Mouse (Mus musculus): ENCODE results near the gene Nup107. TPM values are rescaled to one million over a fixed set of nuclear protein-coding genes. Genes with fewer than 3 reads are reported as not detected.

Nup107 gene
- polyA plus RNA-seq, 1 experiment from 2014 or later = 39.1 TPM

DNA sequence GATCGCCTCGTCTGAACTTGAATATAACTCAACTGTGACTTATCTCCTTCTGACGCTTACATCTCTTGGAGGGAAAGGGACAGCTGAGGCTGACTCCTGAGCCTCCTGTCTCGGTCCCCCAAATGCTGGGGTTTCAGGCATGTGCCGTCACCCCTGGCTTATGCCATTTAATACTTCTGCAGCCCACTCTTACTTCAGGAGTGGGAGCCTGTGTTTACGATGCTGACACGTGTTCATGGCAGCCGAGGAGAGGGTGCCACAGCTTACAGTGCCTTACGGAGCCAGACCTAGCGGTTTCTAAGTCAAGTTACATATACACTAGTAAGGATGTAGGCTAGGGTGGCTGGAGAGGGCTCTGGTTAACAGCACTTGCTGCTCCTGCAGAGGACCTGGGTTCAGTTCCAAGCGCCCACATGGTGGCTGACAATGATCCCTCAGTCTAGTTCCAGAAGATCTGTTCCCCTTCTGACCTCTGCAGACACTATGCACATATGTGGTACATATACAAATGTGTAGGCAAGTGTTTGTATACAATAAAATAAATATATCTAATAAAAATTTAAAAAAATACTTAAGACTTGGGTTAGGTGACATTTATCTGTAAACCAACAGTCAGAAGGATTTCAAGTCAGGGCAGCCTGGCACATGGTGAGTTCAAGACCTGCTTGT lies 36.6 kb downstream of the Nup107 start:
- ATAC-seq (ENCODE audit: low FRiP score) = no peak
- H3K27me3 ChIP-seq (ENCODE audit: control insufficient read depth, insufficient read depth, low read length) = no peaks in the 10 kb centered on the region
- H3K4me1 ChIP-seq (replicated peaks; ENCODE audit: control insufficient read depth, insufficient read depth, low read length) = no peaks in the 10 kb centered on the region
- no peaks in the 10 kb centered on the region for H3K9me3 ChIP-seq (ENCODE audit: control insufficient read depth, low read length)
- no peak overlapping the region for H3K4me2 ChIP-seq (replicated peaks)
- no peak overlapping the region for H3K9ac ChIP-seq
- H3K4me3 ChIP-seq (replicated peaks; ENCODE audit: low read length) = no peak overlapping the region
- no peak for DNase-seq (ENCODE audit: low spot score)
- peaks cover 82% of the 10 kb centered on the region for H3K36me3 ChIP-seq (replicated peaks; ENCODE audit: control insufficient read depth, insufficient read depth)
- H3K27ac ChIP-seq = no peak overlapping the region
- WGBS = 95% methylated on average over 11 of the region's 11 CpGs

DNA sequence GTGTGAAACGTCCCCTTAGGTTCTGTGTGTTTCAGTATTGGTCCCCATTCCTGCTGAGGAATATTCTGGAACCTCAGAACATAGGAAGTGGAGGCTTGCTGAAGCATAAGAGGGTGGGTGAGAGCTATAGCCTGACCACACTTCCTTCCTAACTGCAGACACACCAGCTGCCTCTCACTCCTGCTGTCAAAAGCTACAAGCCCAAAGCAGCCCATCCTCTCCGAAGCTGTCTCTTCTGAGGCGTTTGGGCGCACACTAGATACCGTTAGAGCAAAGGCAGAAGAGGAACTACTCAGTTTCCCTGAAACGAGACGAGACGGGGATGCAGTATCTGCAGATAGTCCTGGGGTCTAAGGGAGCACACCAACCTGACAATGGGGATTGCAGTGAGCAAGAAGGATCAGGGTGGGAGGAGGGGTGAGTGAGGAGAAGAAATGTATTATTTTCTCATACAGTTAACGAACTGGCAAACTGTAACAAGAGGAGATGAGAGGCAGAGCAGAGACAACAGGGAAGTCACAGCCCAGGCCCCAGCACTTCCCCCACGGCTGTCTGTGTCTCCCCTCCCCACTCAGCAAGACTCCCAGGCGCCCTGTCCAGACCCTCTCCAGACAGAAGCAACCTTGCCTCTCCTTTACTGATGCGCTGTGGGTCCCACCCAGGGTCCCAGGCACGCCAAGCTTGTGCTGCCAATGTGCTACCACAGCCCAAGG lies 37.3 kb downstream of the Nup107 start:
- DNase-seq (ENCODE audit: low spot score) = no peak
- 90% methylated on average over 13 of the region's 13 CpGs for WGBS
- H3K27ac ChIP-seq = no peak overlapping the region
- no peaks in the 10 kb centered on the region for H3K27me3 ChIP-seq (ENCODE audit: control insufficient read depth, insufficient read depth, low read length)
- no peak overlapping the region for H3K4me2 ChIP-seq (replicated peaks)
- no peaks in the 10 kb centered on the region for H3K9me3 ChIP-seq (ENCODE audit: control insufficient read depth, low read length)
- H3K4me3 ChIP-seq (replicated peaks; ENCODE audit: low read length) = no peak overlapping the region
- no peak overlapping the region for H3K9ac ChIP-seq
- no peaks in the 10 kb centered on the region for H3K4me1 ChIP-seq (replicated peaks; ENCODE audit: control insufficient read depth, insufficient read depth, low read length)
- no peak for ATAC-seq (ENCODE audit: low FRiP score)
- H3K36me3 ChIP-seq (replicated peaks; ENCODE audit: control insufficient read depth, insufficient read depth) = peaks cover 79% of the 10 kb centered on the region

DNA sequence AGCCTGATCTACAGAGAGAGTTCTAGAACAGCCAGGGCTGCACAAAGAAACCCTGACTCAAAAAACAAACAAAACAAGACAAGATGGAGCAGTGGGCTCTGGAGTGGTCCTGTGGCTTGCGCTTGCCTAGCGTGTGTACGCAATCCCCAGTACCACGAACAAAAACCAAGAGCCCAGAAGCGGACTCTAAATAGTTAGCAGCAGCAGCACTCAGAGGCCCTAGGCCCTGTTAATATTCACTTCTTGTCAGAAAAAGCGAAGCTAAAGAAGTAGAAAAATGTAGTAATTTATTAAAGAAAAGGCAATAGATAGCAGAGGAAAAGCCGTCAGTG lies 37.9 kb downstream of the Nup107 start:
- Histone ChIP-seq H3K27me3 (ENCODE audit: control insufficient read depth, insufficient read depth, low read length) (no peaks in the 10 kb centered on the region), H3K9me3 (ENCODE audit: control insufficient read depth, low read length) (no peaks in the 10 kb centered on the region), H3K4me3 (replicated peaks; ENCODE audit: low read length) (no peak overlapping the region), H3K9ac (no peak overlapping the region), H3K27ac (no peak overlapping the region), H3K4me1 (replicated peaks; ENCODE audit: control insufficient read depth, insufficient read depth, low read length) (no peaks in the 10 kb centered on the region), H3K36me3 (replicated peaks; ENCODE audit: control insufficient read depth, insufficient read depth) (peaks cover 77% of the 10 kb centered on the region), H3K4me2 (replicated peaks) (no peak overlapping the region)
- DNase-seq (ENCODE audit: low spot score) (no peak), ATAC-seq (ENCODE audit: low FRiP score) (no peak)
- 99% methylated on average over 7 of the region's 7 CpGs for WGBS

DNA sequence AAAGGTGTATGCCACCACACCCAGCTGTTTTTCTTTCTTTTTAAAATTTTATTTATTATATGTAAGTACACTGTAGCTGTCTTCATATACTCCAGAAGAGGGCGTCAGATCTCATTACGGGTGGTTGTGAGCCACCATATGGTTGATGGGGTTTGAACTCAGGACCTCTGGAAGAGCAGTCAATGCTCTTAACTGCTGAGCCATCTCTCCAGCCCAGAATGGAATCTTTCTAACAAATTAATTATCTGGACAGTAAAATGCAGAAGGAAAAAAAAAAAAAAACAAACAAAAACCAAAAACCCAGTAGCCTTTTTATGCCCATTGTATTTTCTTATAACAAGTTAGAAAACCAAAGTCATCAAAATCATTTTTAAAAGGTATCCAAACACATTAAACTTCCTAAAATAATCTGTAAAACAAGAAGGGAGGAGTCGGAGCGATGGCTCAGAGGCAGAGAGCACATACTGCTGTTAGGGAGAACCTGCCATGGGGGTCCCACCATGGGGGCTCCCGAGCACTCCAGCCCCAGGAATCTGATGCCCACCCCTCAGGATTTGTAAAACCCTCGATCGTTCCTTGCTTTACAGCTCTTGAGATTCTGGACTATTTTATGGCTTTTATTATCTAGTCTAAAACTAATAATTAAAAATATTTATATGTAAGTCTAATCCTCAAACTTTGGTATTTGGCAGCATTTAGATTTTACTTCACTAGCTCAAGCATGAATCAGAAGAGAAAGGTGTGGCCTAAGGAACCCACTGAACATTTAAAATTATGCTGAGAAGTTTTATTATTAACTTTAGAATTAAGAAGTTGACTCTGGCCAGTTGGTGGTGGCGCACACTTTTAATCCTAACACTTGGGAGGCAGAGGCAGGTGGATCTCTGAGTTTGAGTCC lies 38.5 kb downstream of the Nup107 start:
- Histone ChIP-seq H3K27me3 (ENCODE audit: control insufficient read depth, insufficient read depth, low read length) (no peaks in the 10 kb centered on the region), H3K9ac (no peak overlapping the region), H3K4me1 (replicated peaks; ENCODE audit: control insufficient read depth, insufficient read depth, low read length) (no peaks in the 10 kb centered on the region), H3K27ac (no peak overlapping the region), H3K4me3 (replicated peaks; ENCODE audit: low read length) (no peak overlapping the region), H3K4me2 (replicated peaks) (no peak overlapping the region), H3K36me3 (replicated peaks; ENCODE audit: control insufficient read depth, insufficient read depth) (peaks cover 77% of the 10 kb centered on the region), H3K9me3 (ENCODE audit: control insufficient read depth, low read length) (no peaks in the 10 kb centered on the region)
- ATAC-seq (ENCODE audit: low FRiP score) = no peak
- 95% methylated on average over 8 of the region's 8 CpGs for WGBS
- DNase-seq (ENCODE audit: low spot score) = no peak

DNA sequence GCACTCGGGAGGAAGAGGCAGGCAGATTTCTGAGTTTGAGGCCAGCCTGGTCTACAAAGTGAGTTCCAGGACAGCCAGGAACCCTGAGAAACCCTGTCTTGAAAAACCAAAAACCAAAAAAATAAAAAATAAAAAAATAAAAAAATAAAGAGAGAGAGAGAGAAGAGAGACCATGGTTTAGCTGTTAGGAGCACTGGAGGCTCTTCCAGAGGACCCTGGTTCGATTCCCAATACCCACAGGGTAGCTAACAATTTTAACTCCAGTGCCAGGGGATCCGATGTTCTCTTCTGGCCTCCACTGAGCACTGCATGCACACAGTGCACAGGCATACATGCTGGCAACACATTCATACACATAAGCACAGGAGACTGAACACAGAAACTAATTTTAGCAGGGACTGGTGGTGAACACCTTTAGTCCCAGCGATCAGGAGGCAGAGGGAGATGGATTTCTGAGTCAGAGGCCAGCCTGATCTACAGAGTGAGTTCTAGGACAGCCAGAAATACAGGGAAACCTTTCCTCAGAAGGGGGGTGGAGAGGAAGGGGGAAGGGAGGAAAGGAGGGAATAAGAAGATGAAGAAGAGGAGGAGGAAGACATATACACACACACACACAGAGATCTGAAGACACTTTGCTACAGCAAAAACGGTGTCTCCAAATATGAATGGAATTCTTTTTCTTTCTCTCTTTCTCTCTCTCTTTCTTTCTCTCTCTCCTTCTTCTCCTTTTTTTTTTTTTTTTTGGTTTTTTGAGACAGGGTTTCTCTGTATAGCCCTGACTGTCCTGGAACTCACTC lies 39.5 kb downstream of the Nup107 start:
- WGBS = 98% methylated on average over 5 of the region's 5 CpGs
- ATAC-seq (ENCODE audit: low FRiP score) = no peak
- Histone ChIP-seq H3K4me2 (replicated peaks) (no peak overlapping the region), H3K9ac (no peak overlapping the region), H3K36me3 (replicated peaks; ENCODE audit: control insufficient read depth, insufficient read depth) (peaks cover 73% of the 10 kb centered on the region), H3K4me1 (replicated peaks; ENCODE audit: control insufficient read depth, insufficient read depth, low read length) (no peaks in the 10 kb centered on the region), H3K27ac (no peak overlapping the region), H3K9me3 (ENCODE audit: control insufficient read depth, low read length) (no peaks in the 10 kb centered on the region), H3K4me3 (replicated peaks; ENCODE audit: low read length) (no peak overlapping the region), H3K27me3 (ENCODE audit: control insufficient read depth, insufficient read depth, low read length) (no peaks in the 10 kb centered on the region)
- no peak for DNase-seq (ENCODE audit: low spot score)

DNA sequence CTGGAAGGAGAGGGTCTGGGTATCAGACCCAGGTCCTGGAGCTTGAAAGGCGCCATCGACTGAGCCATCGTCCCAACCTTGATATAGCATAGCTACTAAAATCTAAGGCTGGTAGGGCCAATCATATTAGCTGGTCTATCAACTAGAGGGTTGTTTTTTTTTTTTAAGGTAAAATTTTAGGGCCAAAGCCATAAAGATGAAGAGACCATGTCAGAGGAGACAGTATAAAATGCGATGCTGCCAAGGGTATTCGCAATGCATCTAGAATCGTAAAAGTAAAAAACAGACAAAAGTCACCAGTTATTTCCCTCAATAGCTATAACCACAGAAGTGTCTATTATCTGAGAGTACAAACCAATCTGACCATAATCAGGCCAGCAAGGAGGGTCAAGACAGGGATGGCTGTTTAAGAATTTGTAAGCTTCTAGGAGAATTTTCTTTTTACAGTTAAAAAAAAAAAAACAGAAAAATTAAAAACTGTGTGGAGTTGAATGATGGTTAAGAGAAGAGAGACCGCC lies 40.1 kb downstream of the Nup107 start:
- Histone ChIP-seq H3K4me2 (replicated peaks) (no peak overlapping the region), H3K9me3 (ENCODE audit: control insufficient read depth, low read length) (no peaks in the 10 kb centered on the region), H3K27ac (no peak overlapping the region), H3K4me1 (replicated peaks; ENCODE audit: control insufficient read depth, insufficient read depth, low read length) (no peaks in the 10 kb centered on the region), H3K36me3 (replicated peaks; ENCODE audit: control insufficient read depth, insufficient read depth) (peaks cover 66% of the 10 kb centered on the region), H3K27me3 (ENCODE audit: control insufficient read depth, insufficient read depth, low read length) (no peaks in the 10 kb centered on the region), H3K9ac (no peak overlapping the region), H3K4me3 (replicated peaks; ENCODE audit: low read length) (no peak overlapping the region)
- no peak for DNase-seq (ENCODE audit: low spot score)
- ATAC-seq (ENCODE audit: low FRiP score) = no peak
- WGBS = 97% methylated on average over 7 of the region's 7 CpGs

DNA sequence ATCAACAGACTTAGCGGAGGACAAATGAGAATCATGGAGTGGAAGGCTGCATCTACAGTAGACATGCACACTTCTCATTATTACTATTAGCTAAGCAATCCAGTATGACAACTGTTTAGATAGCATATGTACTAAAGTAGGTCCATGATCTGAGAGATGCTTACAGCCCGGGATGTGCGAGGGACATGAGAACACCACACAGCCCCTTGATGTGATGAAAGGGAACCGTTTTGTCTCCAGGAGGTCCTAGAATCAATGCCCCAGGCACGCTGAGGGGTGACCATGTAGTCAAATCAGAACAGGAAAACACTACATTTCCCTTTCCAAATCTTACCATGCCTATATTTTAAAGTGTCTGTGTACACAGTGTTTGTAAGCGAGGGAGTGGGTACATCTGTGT lies 40.8 kb downstream of the Nup107 start:
- Histone ChIP-seq H3K4me1 (replicated peaks; ENCODE audit: control insufficient read depth, insufficient read depth, low read length) (no peaks in the 10 kb centered on the region), H3K4me3 (replicated peaks; ENCODE audit: low read length) (no peak overlapping the region), H3K27ac (no peak overlapping the region), H3K36me3 (replicated peaks; ENCODE audit: control insufficient read depth, insufficient read depth) (peaks cover 60% of the 10 kb centered on the region), H3K9ac (no peak overlapping the region), H3K9me3 (ENCODE audit: control insufficient read depth, low read length) (no peaks in the 10 kb centered on the region), H3K27me3 (ENCODE audit: control insufficient read depth, insufficient read depth, low read length) (no peaks in the 10 kb centered on the region), H3K4me2 (replicated peaks) (no peak overlapping the region)
- WGBS = 93% methylated on average over 6 of the region's 6 CpGs
- no peak for DNase-seq (ENCODE audit: low spot score)
- no peak for ATAC-seq (ENCODE audit: low FRiP score)

DNA sequence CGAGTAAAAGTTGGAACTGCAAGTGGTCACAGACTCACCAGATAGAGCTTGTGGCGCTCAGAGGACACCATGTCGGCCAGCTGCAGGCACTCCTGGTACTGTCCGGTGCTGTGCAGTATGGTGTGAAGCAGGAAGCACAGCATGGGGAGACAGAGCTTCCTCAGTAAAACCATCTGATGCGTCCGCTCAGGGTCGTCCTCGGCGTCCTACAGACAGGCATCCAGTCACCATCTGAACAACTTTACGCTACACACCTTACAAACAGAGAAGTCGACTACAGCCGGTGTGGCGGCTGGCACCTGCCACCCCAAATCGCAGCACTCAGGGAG lies 41.3 kb downstream of the Nup107 start:
- Histone ChIP-seq H3K27ac (no peak overlapping the region), H3K9ac (no peak overlapping the region), H3K4me2 (replicated peaks) (no peak overlapping the region), H3K36me3 (replicated peaks; ENCODE audit: control insufficient read depth, insufficient read depth) (peaks cover 56% of the 10 kb centered on the region), H3K27me3 (ENCODE audit: control insufficient read depth, insufficient read depth, low read length) (no peaks in the 10 kb centered on the region), H3K4me3 (replicated peaks; ENCODE audit: low read length) (no peak overlapping the region), H3K4me1 (replicated peaks; ENCODE audit: control insufficient read depth, insufficient read depth, low read length) (no peaks in the 10 kb centered on the region), H3K9me3 (ENCODE audit: control insufficient read depth, low read length) (no peaks in the 10 kb centered on the region)
- WGBS = 98% methylated on average over 14 of the region's 14 CpGs
- no peak for DNase-seq (ENCODE audit: low spot score)
- no peak for ATAC-seq (ENCODE audit: low FRiP score)
